Comparison of ENCODE assay signal across 13 mouse cellular contexts in the genomic region with DNA sequence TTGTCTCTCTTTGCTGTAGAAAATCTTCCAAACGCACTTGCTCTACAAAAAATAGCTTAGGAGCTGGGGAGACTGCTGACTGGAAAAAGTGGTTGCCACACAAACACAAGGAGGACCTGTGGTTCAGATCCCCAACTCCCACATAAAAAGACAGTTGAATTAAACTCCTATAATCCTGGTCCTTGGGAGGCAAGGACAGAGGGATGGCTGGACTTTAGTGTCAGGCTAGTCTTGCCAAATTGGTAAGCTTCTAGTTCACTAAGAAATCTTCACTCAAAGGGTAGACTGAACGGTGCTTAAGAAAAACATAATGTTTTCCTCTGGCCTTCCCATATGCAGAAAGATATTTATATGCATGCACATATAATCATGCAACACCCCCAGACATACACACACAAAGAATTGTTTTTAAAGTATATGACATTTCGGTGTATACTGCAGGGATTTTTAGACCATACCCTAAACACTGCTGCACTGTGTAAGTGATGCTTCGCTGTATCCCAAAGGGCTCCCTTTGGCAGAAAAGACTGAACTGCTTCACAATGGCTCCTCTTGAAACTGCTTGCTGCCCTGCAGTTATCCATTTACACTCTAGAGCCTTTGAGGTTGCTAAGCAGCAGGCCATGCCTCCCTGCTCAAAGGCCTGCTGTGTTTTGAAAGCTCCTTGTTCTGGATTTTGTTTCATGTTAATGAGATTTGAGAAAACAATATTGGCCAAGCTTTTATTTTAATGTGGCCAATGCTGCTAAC.
DNase-seq lines count a peak whose midpoint lies in the region; ATAC-seq and TF ChIP-seq lines count a peak whose summit lies in the region.
"Had no signal": no experiment of that assay in that cellular context is flagged by ENCODE, and none has a peak within 500 bp of the region (broad histone marks: within the 10 kb centered on the region; RNA-seq: fewer than 3 reads in every experiment).

No protein-coding gene starts in this region.

- no peak for DNase-seq in kidney, postnatal 4 days
- DNase-seq in Patski (ENCODE audit: low read depth, low spot score): no peak
- DNase-seq in midbrain, embryonic 10.5 days (ENCODE audit: low spot score): peak; percentile 25
- no peak for DNase-seq in heart, adult 8-10 months (ENCODE audit: low spot score)
- DNase-seq in lung, postnatal 0 days (ENCODE audit: low spot score): no peak
- no peak for DNase-seq in adrenal gland, postnatal 10 days
- DNase-seq: B cell, adult 2 months; kidney, adult 11 months had no signal

- no peak overlapping the region for H3K4me3 ChIP-seq in kidney, embryonic 14.5 days (ENCODE audit: low read length)
- H3K4me3 ChIP-seq in forebrain, embryonic 13.5 days: no peak overlapping the region
- no peak overlapping the region for H3K4me3 ChIP-seq in midbrain, embryonic 10.5 days
- no peak overlapping the region for H3K4me3 ChIP-seq in lung, postnatal 0 days (ENCODE audit: low read depth, low read length)
- H3K4me3 ChIP-seq: megakaryocyte, embryonic 14.5 days; stomach, embryonic 15.5 days had no signal

- POLR2A ChIA-PET in Patski (lab: Charles Lee): no interaction called here

- no peaks in the 10 kb centered on the region for H3K36me3 ChIP-seq in kidney, embryonic 14.5 days (ENCODE audit: control insufficient read depth, insufficient read depth, low read length)
- H3K36me3 ChIP-seq in forebrain, embryonic 13.5 days (ENCODE audit: poor library complexity, severe bottlenecking): no peaks in the 10 kb centered on the region
- no peaks in the 10 kb centered on the region for H3K36me3 ChIP-seq in midbrain, embryonic 10.5 days
- H3K36me3 ChIP-seq in lung, postnatal 0 days (ENCODE audit: insufficient read depth, low read length): no peaks in the 10 kb centered on the region
- H3K36me3 ChIP-seq: stomach, embryonic 15.5 days had no signal

- no peaks in the 10 kb centered on the region for H3K4me1 ChIP-seq in kidney, embryonic 14.5 days (ENCODE audit: control insufficient read depth, insufficient read depth, low read length)
- H3K4me1 ChIP-seq in forebrain, embryonic 13.5 days: peaks cover 8% of the 10 kb centered on the region
- peaks cover 12% of the 10 kb centered on the region for H3K4me1 ChIP-seq in midbrain, embryonic 10.5 days
- H3K4me1 ChIP-seq in lung, postnatal 0 days (ENCODE audit: insufficient read depth, low read depth, low read length): no peaks in the 10 kb centered on the region
- H3K4me1 ChIP-seq: megakaryocyte, embryonic 14.5 days; stomach, embryonic 15.5 days had no signal

- TF ChIP-seq CTCF in Patski (IDR thresholded peaks at IDR 0.05): no peak
- no peak for TF ChIP-seq CTCF in lung, postnatal 0 days (IDR thresholded peaks at IDR 0.05)

- H3K27ac ChIP-seq in kidney, embryonic 14.5 days (ENCODE audit: low read depth, low read length): no peak overlapping the region
- H3K27ac ChIP-seq in forebrain, embryonic 13.5 days: 0 out of 2 replicates have a peak overlapping the region, but pooled peaks have one; percentile 3
- H3K27ac ChIP-seq in midbrain, embryonic 10.5 days (replicated peaks): peak overlapping the region; percentile 49; the same call in 1 of the 2 replicates
- H3K27ac ChIP-seq in lung, postnatal 0 days (ENCODE audit: low read length): no peak overlapping the region
- H3K27ac ChIP-seq: stomach, embryonic 15.5 days had no signal

- ATAC-seq in kidney, embryonic 14.5 days (ENCODE audit: low FRiP score, low TSS enrichment): peak; percentile 72; the same call in 1 of the 2 replicates
- peak; percentile 81 for ATAC-seq in Patski
- peak; percentile 93 for ATAC-seq in forebrain, embryonic 13.5 days
- ATAC-seq in lung, postnatal 0 days: no peak

- 67% methylated on average over 4 of the region's 4 CpGs for WGBS in kidney, embryonic 14.5 days
- 23% methylated on average over 4 of the region's 4 CpGs for WGBS in forebrain, embryonic 13.5 days
- 44% methylated on average over 4 of the region's 4 CpGs for WGBS in midbrain, embryonic 10.5 days
- 61% methylated on average over 4 of the region's 4 CpGs for WGBS in lung, postnatal 0 days

- H3K27me3 ChIP-seq in kidney, embryonic 14.5 days (ENCODE audit: control insufficient read depth, insufficient read depth, low read length): no peaks in the 10 kb centered on the region
- H3K27me3 ChIP-seq in Patski: no peaks in the 10 kb centered on the region
- H3K27me3 ChIP-seq in forebrain, embryonic 13.5 days: 0 out of 2 replicates have a peak, but pooled peaks cover 2% of the 10 kb centered on the region
- H3K27me3 ChIP-seq in midbrain, embryonic 10.5 days (ENCODE audit: low read depth, poor library complexity, severe bottlenecking): no peaks in the 10 kb centered on the region
- H3K27me3 ChIP-seq in lung, postnatal 0 days (replicated peaks; ENCODE audit: insufficient read depth, low read length): no peaks in the 10 kb centered on the region
- H3K27me3 ChIP-seq: megakaryocyte, embryonic 14.5 days; stomach, embryonic 15.5 days had no signal

- in situ Hi-C loops in Patski (cut with MboI; ENCODE audit: low pct_unique_long_range_greater_than_20kb): no loop called here

- H3K4me2 ChIP-seq in kidney, embryonic 14.5 days (replicated peaks; ENCODE audit: low read depth, low read length): no peak overlapping the region
- H3K4me2 ChIP-seq in forebrain, embryonic 13.5 days: no peak overlapping the region
- no peak overlapping the region for H3K4me2 ChIP-seq in lung, postnatal 0 days (replicated peaks; ENCODE audit: low read depth, low read length)
- H3K4me2 ChIP-seq: heart, embryonic 11.5 days; stomach, embryonic 15.5 days had no signal

- no peaks in the 10 kb centered on the region for H3K9me3 ChIP-seq in kidney, embryonic 14.5 days (ENCODE audit: control insufficient read depth, low read length)
- H3K9me3 ChIP-seq in forebrain, embryonic 13.5 days (replicated peaks): no peaks in the 10 kb centered on the region
- no peaks in the 10 kb centered on the region for H3K9me3 ChIP-seq in midbrain, embryonic 10.5 days (replicated peaks)
- H3K9me3 ChIP-seq in lung, postnatal 0 days (ENCODE audit: low read length): no peaks in the 10 kb centered on the region
- H3K9me3 ChIP-seq: megakaryocyte, embryonic 14.5 days; stomach, embryonic 15.5 days had no signal

- CTCF ChIA-PET in Patski (lab: Charles Lee): no interaction called here

- H3K9ac ChIP-seq in kidney, embryonic 14.5 days (ENCODE audit: low read depth, low read length): no peak overlapping the region
- no peak overlapping the region for H3K9ac ChIP-seq in forebrain, embryonic 13.5 days
- no peak overlapping the region for H3K9ac ChIP-seq in lung, postnatal 0 days (replicated peaks; ENCODE audit: low read depth)
- H3K9ac ChIP-seq: stomach, embryonic 15.5 days had no signal

- no peak for TF ChIP-seq EP300 in lung, postnatal 0 days (IDR thresholded peaks at IDR 0.05)

Comparison
In these comparisons a context has a peak if more than half of its experiments do, and no peak if none do; other contexts are left out.
1. H3K27ac ChIP-seq: peak in forebrain, embryonic 13.5 days (single experiment) and midbrain, embryonic 10.5 days (single experiment); none in kidney, embryonic 14.5 days (single experiment) and lung, postnatal 0 days (single experiment).